Mouse (Mus musculus) neural tube, embryonic 10.5 days (tissue): Measurements from ENCODE around the gene Ly6f.

ENCODE experiments used
- DNase-seq: peaks from one replicate; pipeline ENCODE4 v3.0.0-alpha.2; 2017; ENCODE audit warnings: low spot score; ENCODE audit errors: extremely low spot score

Ly6f gene

DNA sequence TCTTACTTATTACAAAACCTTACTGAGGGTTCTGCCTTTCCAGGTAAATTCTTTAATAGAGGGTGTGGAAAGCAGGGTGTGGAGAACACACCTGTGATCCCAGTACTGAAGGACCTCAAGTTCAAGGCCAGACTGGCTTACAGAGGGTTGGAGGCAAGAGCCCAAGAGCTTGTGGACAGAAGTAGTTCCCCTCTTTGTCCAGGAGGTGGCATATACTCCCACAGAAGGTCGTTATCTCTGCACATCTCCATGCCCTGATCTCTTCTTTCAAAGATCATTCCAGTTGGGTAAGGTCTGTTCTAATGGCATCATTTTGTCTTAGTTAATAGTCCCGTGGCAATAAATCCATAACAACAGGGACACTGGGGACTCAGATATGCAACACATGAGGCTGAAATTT, 49.0 kb downstream of the Ly6f start:
- no peak for DNase-seq

DNA sequence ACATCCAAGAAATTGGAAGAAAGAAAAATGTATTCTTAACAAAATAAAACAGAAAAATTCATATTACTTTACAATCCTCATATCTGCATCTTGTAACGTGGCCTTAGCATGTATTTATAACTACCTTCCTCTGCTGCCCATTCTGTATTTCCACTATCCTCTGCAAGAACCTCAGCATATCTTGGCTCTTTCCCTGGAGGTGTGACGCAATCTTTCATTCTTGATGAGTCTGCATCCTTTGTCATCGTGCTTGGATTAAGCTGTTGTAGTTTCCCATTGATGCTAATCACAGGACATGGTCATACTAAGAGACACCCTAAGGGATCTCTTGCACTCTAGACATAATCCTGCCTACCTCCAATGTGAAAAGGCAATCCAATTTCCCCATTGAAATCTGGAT, 50.4 kb downstream of the Ly6f start:
- DNase-seq = no peak

- DNase-seq = no peak
These were observed 51.9 kb downstream of the Ly6f start for GRCm38 (mm10) chr15:75320104-75320503.
